Mouse (Mus musculus) c-Kit-positive CD71-positive TER-119-negative erythroid progenitor cells, embryonic 14.5 days (primary cell): ENCODE measurements around the gene Olfr1493-ps1.

Experiments used
- DNase-seq: peaks from one replicate; pipeline ENCODE4 v3.0.0-alpha.2; 2013; ENCODE audit warnings: low read depth

Gene Olfr1493-ps1

GRCm38 (mm10) chr19:13722978-13723377, at the start of gene Olfr1493-ps1:
Gene Olfr1493-ps1 (plus strand): TSS chr19:13723278.
- no peak for DNase-seq

- no peak for DNase-seq
These were observed 26.1 kb upstream of the Olfr1493-ps1 start, which contains the start of gene Olfr1491 for GRCm38 (mm10) chr19:13696968-13697367. Gene Olfr1491 (plus strand): TSS chr19:13697268.

- DNase-seq = no peak
These were observed 16.4 kb downstream of the Olfr1493-ps1 start, which contains the start of gene Olfr1494 for GRCm38 (mm10) chr19:13739428-13739827. Gene Olfr1494 (plus strand): TSS chr19:13739728.

- DNase-seq = no peak
These were observed 26.3 kb downstream of the Olfr1493-ps1 start for GRCm38 (mm10) chr19:13749366-13749765.

- no peak for DNase-seq
These were observed 41.2 kb downstream of the Olfr1493-ps1 start, which contains the start of gene Olfr1495 for GRCm38 (mm10) chr19:13764306-13764705. Gene Olfr1495 (plus strand): TSS chr19:13764606.

GRCm38 (mm10) chr19:13768565-13769276, 45.6 kb downstream of the Olfr1493-ps1 start:
- DNase-seq = no peak

GRCm38 (mm10) chr19:13777578-13777977, 54.5 kb downstream of the Olfr1493-ps1 start, which contains the start of gene Olfr1496:
Gene Olfr1496 (plus strand): TSS chr19:13777878.
- DNase-seq = no peak
